Mouse (Mus musculus): ENCODE measurements around the gene Hspa12b. TPM values are rescaled to one million over a fixed set of nuclear protein-coding genes. Genes with fewer than 3 reads are reported as not detected.

Gene Hspa12b
- polyA plus RNA-seq (2012; rRNA removed) = 12.6 and 21.7 TPM in 2 replicates

GRCm38 (mm10) chr2:131127161-131127730 lies at the start of gene Hspa12b:
TSS of gene Hspa12b (plus strand) at chr2:131127280.

GRCm38 (mm10) chr2:131086667-131087390 lies 40.3 kb upstream of the Hspa12b start, which contains the start of gene Siglec1:
TSS of gene Siglec1 (minus strand) at chr2:131086765.

GRCm38 (mm10) chr2:131132930-131133547 lies 6.0 kb downstream of the Hspa12b start, which contains the start of gene Gm11037:
TSS of gene Gm11037 (plus strand) at chr2:131133497.

GRCm38 (mm10) chr2:131159938-131160581 lies 33.0 kb downstream of the Hspa12b start, which contains the start of gene 1700037H04Rik:
TSS of gene 1700037H04Rik (minus strand) at chr2:131160081.

GRCm38 (mm10) chr2:131179990-131180587 lies 53.0 kb downstream of the Hspa12b start, which contains the start of gene Cenpb:
TSS of gene Cenpb (minus strand) at chr2:131180067.

GRCm38 (mm10) chr2:131186771-131187601 lies 59.9 kb downstream of the Hspa12b start, which contains the start of the genes Cdc25b and Spef1:
TSS of gene Cdc25b (plus strand) at chr2:131186949.
TSS of gene Spef1 (minus strand) at chr2:131187282.

Other genes starting within 250 kb of the Hspa12b start
- 32.0 and 35.3 TPM in 2 replicates for gene 4930402H24Rik, start 220.9 kb upstream of the Hspa12b start, polyA plus RNA-seq (2012; rRNA removed)
- 11.5 and 16.2 TPM in 2 replicates for gene Atrn, start 220.8 kb upstream of the Hspa12b start, polyA plus RNA-seq (2012; rRNA removed)
- gene Gfra4, start 84.2 kb upstream of the Hspa12b start, polyA plus RNA-seq (2012; rRNA removed) = 6.8 and 11.1 TPM in 2 replicates
- 2.7 and 3.4 TPM in 2 replicates for gene Adam33, start 63.5 kb upstream of the Hspa12b start, polyA plus RNA-seq (2012; rRNA removed)
- gene Siglec1, start 40.5 kb upstream of the Hspa12b start, polyA plus RNA-seq (2012; rRNA removed) = 0.17 and 0.20 TPM in 2 replicates
- gene Gm11037, start 6.2 kb downstream of the Hspa12b start, polyA plus RNA-seq (2012; rRNA removed) = not detected in 2 replicates
- gene 1700037H04Rik, start 32.8 kb downstream of the Hspa12b start, polyA plus RNA-seq (2012; rRNA removed) = 114 and 142 TPM in 2 replicates
- 61.8 and 89.4 TPM in 2 replicates for gene Cenpb, start 52.8 kb downstream of the Hspa12b start, polyA plus RNA-seq (2012; rRNA removed)
- 95.4 and 142 TPM in 2 replicates for gene Cdc25b, start 59.7 kb downstream of the Hspa12b start, polyA plus RNA-seq (2012; rRNA removed)
- 19.6 and 26.0 TPM in 2 replicates for gene Spef1, start 60.0 kb downstream of the Hspa12b start, polyA plus RNA-seq (2012; rRNA removed)
- 17.8 and 23.0 TPM in 2 replicates for gene Ap5s1, start 79.8 kb downstream of the Hspa12b start, polyA plus RNA-seq (2012; rRNA removed)
- gene Mavs, start 106.8 kb downstream of the Hspa12b start, polyA plus RNA-seq (2012; rRNA removed) = 8.2 and 17.2 TPM in 2 replicates
- gene Pank2, start 135.2 kb downstream of the Hspa12b start, polyA plus RNA-seq (2012; rRNA removed) = 53.9 and 54.2 TPM in 2 replicates
- 10.1 and 16.7 TPM in 2 replicates for gene Rnf24, start 225.6 kb downstream of the Hspa12b start, polyA plus RNA-seq (2012; rRNA removed)